Mouse (Mus musculus): ENCODE measurements around the gene Erp27.
"Not testable (repeated sequence)": the region's sequence is repeated elsewhere in the genome, so short reads cannot be mapped to it uniquely, and the experiment has no call there.

Erp27 gene

GRCm38 (mm10) chr6:136910247-136910890 lies 11.6 kb downstream of the Erp27 start:
- no peak for DNase-seq (ENCODE audit: low read depth, low spot score)

- DNase-seq (ENCODE audit: low read depth, low spot score), result peak; percentile 14
Measured at GRCm38 (mm10) chr6:136906937-136907293, 15.1 kb downstream of the Erp27 start.

GRCm38 (mm10) chr6:136906283-136906936 lies 15.6 kb downstream of the Erp27 start:
- peak; percentile 6 for DNase-seq (ENCODE audit: low read depth, low spot score)

GRCm38 (mm10) chr6:136903885-136904470 lies 18.0 kb downstream of the Erp27 start:
- peak; percentile 21 for DNase-seq (ENCODE audit: low read depth, low spot score)

- no peak for DNase-seq (ENCODE audit: low read depth, low spot score)
Measured at GRCm38 (mm10) chr6:136902527-136902926, 19.5 kb downstream of the Erp27 start.

GRCm38 (mm10) chr6:136901010-136901409 lies 21.0 kb downstream of the Erp27 start:
- no peak for DNase-seq (ENCODE audit: low read depth, low spot score)

GRCm38 (mm10) chr6:136900369-136901009 lies 21.5 kb downstream of the Erp27 start:
- DNase-seq (ENCODE audit: low read depth, low spot score), result no peak

- DNase-seq (ENCODE audit: low read depth, low spot score), result no peak
Measured at GRCm38 (mm10) chr6:136898954-136899353, 23.0 kb downstream of the Erp27 start.

- no peak for DNase-seq (ENCODE audit: low read depth, low spot score)
Measured at GRCm38 (mm10) chr6:136898222-136898621, 23.8 kb downstream of the Erp27 start.

- DNase-seq (ENCODE audit: low read depth, low spot score), result no peak
Measured at GRCm38 (mm10) chr6:136897789-136898188, 24.2 kb downstream of the Erp27 start.

- no peak for DNase-seq (ENCODE audit: low read depth, low spot score)
Measured at GRCm38 (mm10) chr6:136894532-136895339, 27.2 kb downstream of the Erp27 start.

GRCm38 (mm10) chr6:136892002-136892401 lies 30.0 kb downstream of the Erp27 start:
- no peak for DNase-seq (ENCODE audit: low read depth, low spot score)

- DNase-seq (ENCODE audit: low read depth, low spot score), result no peak
Measured at GRCm38 (mm10) chr6:136889554-136889953, 32.4 kb downstream of the Erp27 start.

GRCm38 (mm10) chr6:136889067-136889466 lies 32.9 kb downstream of the Erp27 start:
- no peak for DNase-seq (ENCODE audit: low read depth, low spot score)

GRCm38 (mm10) chr6:136887854-136888253 lies 34.1 kb downstream of the Erp27 start:
- DNase-seq (ENCODE audit: low read depth, low spot score), result no peak

- not testable (repeated sequence) for DNase-seq (ENCODE audit: low read depth, low spot score)
Measured at GRCm38 (mm10) chr6:136884766-136885165, 37.2 kb downstream of the Erp27 start.

- no peak for DNase-seq (ENCODE audit: low read depth, low spot score)
Measured at GRCm38 (mm10) chr6:136883961-136884360, 38.0 kb downstream of the Erp27 start.

- DNase-seq (ENCODE audit: low read depth, low spot score), result no peak
Measured at GRCm38 (mm10) chr6:136883431-136883915, 38.5 kb downstream of the Erp27 start.

GRCm38 (mm10) chr6:136881678-136882077 lies 40.3 kb downstream of the Erp27 start:
- DNase-seq (ENCODE audit: low read depth, low spot score), result no peak

- DNase-seq (ENCODE audit: low read depth, low spot score), result no peak
Measured at GRCm38 (mm10) chr6:136875670-136876069, 46.3 kb downstream of the Erp27 start, which contains the start of gene Mgp. Gene Mgp, minus strand, starts transcription at chr6:136875823.

GRCm38 (mm10) chr6:136874599-136874998 lies 47.4 kb downstream of the Erp27 start:
- DNase-seq (ENCODE audit: low read depth, low spot score), result no peak

Measured in R1 (cell line).